Mouse (Mus musculus) spleen, postnatal 10 days (tissue): ENCODE results near the gene Egr2.
A peak's percentile ranks its signal among the peaks of the same experiment; 100 is the strongest.

ENCODE experiments used
- DNase-seq, 2 experiments: peaks; one replicate each; pipeline ENCODE4 v3.0.0; 2021 to 2022; ENCODE audit warnings: low spot score in 2 of 2

Gene Egr2

GRCm38 (mm10) chr10:67538585-67539400 is 3.5 kb downstream of the Egr2 start:
- peak; percentile 17 to 33 for DNase-seq

- DNase-seq = no peak
Observed at GRCm38 (mm10) chr10:67539401-67539730, 4.1 kb downstream of the Egr2 start.

GRCm38 (mm10) chr10:67540591-67540990 is 5.3 kb downstream of the Egr2 start:
- DNase-seq = no peak

- peak in 1 of 2 experiments; percentile 35 for DNase-seq
Observed at GRCm38 (mm10) chr10:67547850-67548260, 12.6 kb downstream of the Egr2 start.

- DNase-seq = peak; percentile 65 to 70
Observed at GRCm38 (mm10) chr10:67548261-67548854, 13.1 kb downstream of the Egr2 start.

GRCm38 (mm10) chr10:67548877-67549731 is 13.8 kb downstream of the Egr2 start, which contains the start of gene Ado:
TSS of gene Ado (minus strand) at chr10:67548955.
- DNase-seq = peak; percentile 87 to 88

GRCm38 (mm10) chr10:67558053-67558452 is 22.8 kb downstream of the Egr2 start:
- DNase-seq = no peak

GRCm38 (mm10) chr10:67559765-67560394 is 24.6 kb downstream of the Egr2 start:
- DNase-seq = no peak

GRCm38 (mm10) chr10:67561185-67561584 is 25.9 kb downstream of the Egr2 start:
- no peak for DNase-seq

- DNase-seq = no peak
Observed at GRCm38 (mm10) chr10:67564509-67564908, 29.2 kb downstream of the Egr2 start.

- peak in 1 of 2 experiments; percentile 24 for DNase-seq
Observed at GRCm38 (mm10) chr10:67566104-67566503, 30.8 kb downstream of the Egr2 start.

- DNase-seq = no peak
Observed at GRCm38 (mm10) chr10:67569539-67569938, 34.3 kb downstream of the Egr2 start.

- DNase-seq = no peak
Observed at GRCm38 (mm10) chr10:67571443-67571842, 36.2 kb downstream of the Egr2 start.

- no peak for DNase-seq
Observed at GRCm38 (mm10) chr10:67573310-67573709, 38.0 kb downstream of the Egr2 start.

GRCm38 (mm10) chr10:67579830-67580229 is 44.6 kb downstream of the Egr2 start:
- no peak for DNase-seq

GRCm38 (mm10) chr10:67581698-67582285 is 46.5 kb downstream of the Egr2 start:
- peak in 1 of 2 experiments; percentile 55 for DNase-seq

GRCm38 (mm10) chr10:67585873-67586610 is 50.8 kb downstream of the Egr2 start:
- DNase-seq = no peak
